Mouse (Mus musculus) MEL (cell line): Measurements from ENCODE around the gene Ppp1r18. TPM values are rescaled to one million over a fixed set of nuclear protein-coding genes. Genes with fewer than 3 reads are reported as not detected.

ENCODE experiments used
- DNase-seq: peaks from one replicate; pipeline ENCODE4 v3.0.0; 2011; ENCODE audit warnings: low read depth, low spot score
- H3K27ac ChIP-seq: 2 replicates; pipeline ENCODE4 v1.5.1; 2012; ENCODE audit warnings: low read depth, mild to moderate bottlenecking, control low read depth, low read length, moderate library complexity; ENCODE audit not compliant: control insufficient read depth
- H3K27me3 ChIP-seq, 2 experiments: fragments of 150-350 bp in 1 of 2; sonication (generic) in 1 of 2; 2 replicates each; pipeline ENCODE4 v1.6.1; 2012; ENCODE audit warnings: low read length in 2 of 2, mild to moderate bottlenecking in 2 of 2, improper control_type of control experiment in 1 of 2, moderate library complexity in 1 of 2; ENCODE audit not compliant: insufficient read depth in 2 of 2, control insufficient read depth in 1 of 2
- H3K36me3 ChIP-seq, 2 experiments: 2 replicates each; pipeline ENCODE4 v1.6.1; 2012 to 2014; ENCODE audit warnings: low read length in 2 of 2, improper control_type of control experiment in 1 of 2, inconsistent platforms in 1 of 2, mild to moderate bottlenecking in 1 of 2; ENCODE audit not compliant: insufficient read depth in 2 of 2, control insufficient read depth in 1 of 2
- H3K4me1 ChIP-seq, 2 experiments: fragments of 150-350 bp in 1 of 2; sonication (generic) in 1 of 2; 2 replicates each; pipeline ENCODE4 v1.6.1; 2012; ENCODE audit warnings: low read length in 2 of 2, improper control_type of control experiment in 1 of 2, mild to moderate bottlenecking in 1 of 2; ENCODE audit not compliant: insufficient read depth in 2 of 2, control insufficient read depth in 1 of 2
- H3K4me3 ChIP-seq, 2 experiments: fragments of 150-350 bp in 1 of 2; sonication (generic) in 1 of 2; 2 replicates each; pipeline ENCODE4 v1.5.1; 2012; ENCODE audit warnings: low read depth in 2 of 2, low read length in 2 of 2, mild to moderate bottlenecking in 2 of 2, moderate library complexity in 2 of 2, control low read depth in 1 of 2, improper control_type of control experiment in 1 of 2; ENCODE audit not compliant: control insufficient read depth in 1 of 2, insufficient read depth in 1 of 2
- H3K79me2 ChIP-seq: 2 replicates; pipeline ENCODE4 v1.6.1; 2012; ENCODE audit warnings: mild to moderate bottlenecking, low read length, moderate library complexity; ENCODE audit not compliant: control insufficient read depth, poor library complexity, insufficient read depth
- H3K9ac ChIP-seq: 2 replicates; pipeline ENCODE4 v1.6.1; 2012; ENCODE audit warnings: low read depth, mild to moderate bottlenecking, control low read depth, low read length, moderate library complexity; ENCODE audit not compliant: control insufficient read depth, poor library complexity, severe bottlenecking
- H3K9me3 ChIP-seq: fragments of 150-350 bp; sonication (generic); replicated peaks from 2 replicates; pipeline ENCODE4 v1.6.1; 2012; ENCODE audit warnings: mild to moderate bottlenecking, low read length, improper control_type of control experiment, moderate library complexity; ENCODE audit not compliant: insufficient read depth
- BHLHE40 ChIP-seq: IDR thresholded peaks from 2 replicates; pipeline ENCODE4 v1.6.1; 2012; ENCODE audit warnings: low read depth, mild to moderate bottlenecking, inconsistent platforms, low read length, improper control_type of control experiment, borderline replicate concordance
- CHD1 ChIP-seq: IDR thresholded peaks from 2 replicates; pipeline ENCODE4 v1.6.1; 2012; ENCODE audit warnings: low read depth, mild to moderate bottlenecking, inconsistent platforms, low read length, improper control_type of control experiment
- CHD2 ChIP-seq: IDR thresholded peaks from 2 replicates; pipeline ENCODE4 v1.6.1; 2011; ENCODE audit warnings: low read length, improper control_type of control experiment
- CTCF ChIP-seq, 3 experiments: IDR thresholded peaks in 2 of 3; conservative IDR thresholded peaks in 1 of 3; 2 replicates each; pipeline ENCODE4 v1.5.1; 2011 to 2012; ENCODE audit warnings: low read length in 3 of 3, low read depth in 2 of 3, mild to moderate bottlenecking in 2 of 3, improper control_type of control experiment in 1 of 3, inconsistent platforms in 1 of 3, mixed read lengths in 1 of 3, moderate library complexity in 1 of 3; ENCODE audit not compliant: control insufficient read depth in 1 of 3, insufficient read depth in 1 of 3, poor library complexity in 1 of 3, severe bottlenecking in 1 of 3
- E2F4 ChIP-seq: IDR thresholded peaks from 2 replicates; pipeline ENCODE4 v1.6.1; 2011; ENCODE audit warnings: low read depth, low read length, improper control_type of control experiment, borderline replicate concordance
- ELF1 ChIP-seq: IDR thresholded peaks from 2 replicates; pipeline ENCODE4 v1.6.1; 2014; ENCODE audit warnings: low read depth, mild to moderate bottlenecking, inconsistent platforms, low read length, improper control_type of control experiment, moderate library complexity
- ETS1 ChIP-seq: IDR thresholded peaks from 2 replicates; pipeline ENCODE4 v1.6.1; 2012; ENCODE audit warnings: low read depth, mild to moderate bottlenecking, inconsistent platforms, low read length, improper control_type of control experiment, moderate library complexity
- GABPA ChIP-seq: IDR thresholded peaks from 2 replicates; pipeline ENCODE4 v1.6.1; 2012; ENCODE audit warnings: low read depth, mild to moderate bottlenecking, inconsistent platforms, low read length, improper control_type of control experiment, moderate library complexity
- GATA1 ChIP-seq: IDR thresholded peaks from 2 replicates; pipeline ENCODE4 v1.6.1; 2011; ENCODE audit warnings: low read depth, low read length, improper control_type of control experiment
- HCFC1 ChIP-seq: IDR thresholded peaks from 2 replicates; pipeline ENCODE4 v1.6.1; 2012; ENCODE audit warnings: low read depth, mild to moderate bottlenecking, inconsistent platforms, low read length, improper control_type of control experiment, moderate library complexity
- KAT2A ChIP-seq: conservative IDR thresholded peaks from 2 replicates; pipeline ENCODE4 v1.6.1; 2012; ENCODE audit warnings: low read depth, low read length, improper control_type of control experiment, inconsistent platforms
- MAFK ChIP-seq: IDR thresholded peaks from 2 replicates; pipeline ENCODE4 v1.6.1; 2011; ENCODE audit warnings: low read depth, mild to moderate bottlenecking, low read length, improper control_type of control experiment, borderline replicate concordance
- MAX ChIP-seq: IDR thresholded peaks from 2 replicates; pipeline ENCODE4 v1.6.1; 2011; ENCODE audit warnings: low read length, improper control_type of control experiment
- MAZ ChIP-seq: IDR thresholded peaks from 2 replicates; pipeline ENCODE4 v1.6.1; 2012; ENCODE audit warnings: low read depth, mild to moderate bottlenecking, inconsistent platforms, low read length, improper control_type of control experiment
- MEF2A ChIP-seq: IDR thresholded peaks from 2 replicates; pipeline ENCODE4 v1.6.1; 2014; ENCODE audit warnings: low read depth, mild to moderate bottlenecking, inconsistent platforms, low read length, improper control_type of control experiment; ENCODE audit not compliant: poor library complexity, insufficient replicate concordance, severe bottlenecking; ENCODE audit errors: extremely low read depth
- NELFE ChIP-seq: IDR thresholded peaks from 2 replicates; pipeline ENCODE4 v1.6.1; 2011; ENCODE audit warnings: low read depth, low read length, improper control_type of control experiment
- NRF1 ChIP-seq: IDR thresholded peaks from 2 replicates; pipeline ENCODE4 v1.6.1; 2014; ENCODE audit warnings: low read depth, mild to moderate bottlenecking, inconsistent platforms, low read length, improper control_type of control experiment, moderate library complexity; ENCODE audit not compliant: poor library complexity, insufficient read depth, severe bottlenecking
- POLR2A ChIP-seq, 2 experiments: IDR thresholded peaks; 2 replicates each; pipeline ENCODE4 v1.6.1; 2011 to 2012; ENCODE audit warnings: low read length in 2 of 2, mild to moderate bottlenecking in 2 of 2, control low read depth in 1 of 2, improper control_type of control experiment in 1 of 2, low read depth in 1 of 2, moderate library complexity in 1 of 2; ENCODE audit not compliant: control insufficient read depth in 1 of 2, insufficient read depth in 1 of 2, poor library complexity in 1 of 2
- POLR2AphosphoS5 ChIP-seq: IDR thresholded peaks from 2 replicates; pipeline ENCODE4 v1.6.1; 2012; ENCODE audit warnings: low read depth, borderline replicate concordance, mild to moderate bottlenecking, inconsistent platforms, low read length, moderate library complexity, mixed read lengths
- RAD21 ChIP-seq: IDR thresholded peaks from 2 replicates; pipeline ENCODE4 v1.6.1; 2011; ENCODE audit warnings: mild to moderate bottlenecking, low read depth, low read length, improper control_type of control experiment
- SMC3 ChIP-seq: IDR thresholded peaks from 2 replicates; pipeline ENCODE4 v1.6.1; 2011; ENCODE audit warnings: low read depth, low read length, improper control_type of control experiment
- TAL1 ChIP-seq: IDR thresholded peaks from 2 replicates; pipeline ENCODE4 v1.6.1; 2012; ENCODE audit warnings: mild to moderate bottlenecking, inconsistent platforms, low read length, moderate library complexity, mixed read lengths
- TBP ChIP-seq: IDR thresholded peaks from 2 replicates; pipeline ENCODE4 v1.8.0; 2011; ENCODE audit warnings: low read depth, low read length, improper control_type of control experiment
- TCF12 ChIP-seq: IDR thresholded peaks from 2 replicates; pipeline ENCODE4 v1.6.1; 2014; ENCODE audit warnings: low read depth, mild to moderate bottlenecking, inconsistent platforms, low read length, improper control_type of control experiment, moderate library complexity
- UBTF ChIP-seq: IDR thresholded peaks from 2 replicates; pipeline ENCODE4 v1.6.1; 2012; ENCODE audit warnings: low read depth, mild to moderate bottlenecking, inconsistent platforms, low read length, improper control_type of control experiment, moderate library complexity, borderline replicate concordance; ENCODE audit not compliant: insufficient read depth
- USF1 ChIP-seq: IDR thresholded peaks from 2 replicates; pipeline ENCODE4 v1.6.1; 2014; ENCODE audit warnings: low read depth, mild to moderate bottlenecking, inconsistent platforms, low read length, improper control_type of control experiment, moderate library complexity
- ZKSCAN1 ChIP-seq: IDR thresholded peaks from 2 replicates; pipeline ENCODE4 v1.6.1; 2012; ENCODE audit warnings: low read depth, mild to moderate bottlenecking, inconsistent platforms, low read length, improper control_type of control experiment, moderate library complexity
- ZMIZ1 ChIP-seq: IDR thresholded peaks from 2 replicates; pipeline ENCODE4 v1.6.1; 2012; ENCODE audit warnings: low read depth, mild to moderate bottlenecking, inconsistent platforms, low read length, improper control_type of control experiment, moderate library complexity
- ZNF384 ChIP-seq: IDR thresholded peaks from 2 replicates; pipeline ENCODE4 v1.6.1; 2012; ENCODE audit warnings: low read depth, mild to moderate bottlenecking, inconsistent platforms, low read length, improper control_type of control experiment
- polyA plus RNA-seq, 2 experiments: library from polyadenylated mRNA; stranded (reverse) in 1 of 2; unstranded in 1 of 2; fragments of >175 nt in 1 of 2; fragments of >200 nt in 1 of 2; gene quantifications; 2 replicates each; pipeline versions ENCODE4 v1.2.1 to v1.2.4; 2012; ENCODE audit warnings: low replicate concordance in 2 of 2, low read depth in 1 of 2; ENCODE audit not compliant: insufficient read length in 2 of 2, insufficient read depth in 1 of 2, missing spikeins in 1 of 2
- total RNA-seq: library from RNA; depleted of rRNA; stranded (reverse); fragments of 300-350 nt; gene quantifications from 2 replicates; pipeline ENCODE4 v1.2.3, GENCODE M21; 2012

Ppp1r18 gene
- total and polyA plus RNA-seq, 3 experiments, result 10.1 to 36.2 TPM; not detected in 1

GRCm38 (mm10) chr17:35860831-35861197 lies 4.6 kb upstream of the Ppp1r18 start:
- H3K9ac ChIP-seq, result peak overlapping the region; percentile 78
- H3K4me3 ChIP-seq, result peak overlapping the region; percentile 33 to 60
- no peaks in the 10 kb centered on the region for H3K27me3 ChIP-seq
- H3K79me2 ChIP-seq, result no peaks in the 10 kb centered on the region; the same call in 1 of the 2 replicates
- TF ChIP-seq UBTF (0 out of 2 replicates have a peak, but pooled peaks have one; percentile 20), ETS1 (0 out of 2 replicates have a peak, but pooled peaks have one; percentile 10), POLR2A (IDR thresholded peaks at IDR 0.05; ENCODE audit: control insufficient read depth in 1 of 2, insufficient read depth in 1 of 2, low read depth in 1 of 2, low read length in 2 of 2, poor library complexity in 1 of 2) (no peak)
- H3K27ac ChIP-seq, result peak overlapping the region; percentile 10; the same call in 1 of the 2 replicates
- no peaks in the 10 kb centered on the region for H3K9me3 ChIP-seq
- H3K36me3 ChIP-seq, result peaks cover 3 to 17% of the 10 kb centered on the region in 2 experiments; a peak in 3 of 4 replicates
- peaks cover 3 to 25% of the 10 kb centered on the region in 2 experiments; a peak in 3 of 4 replicates for H3K4me1 ChIP-seq
- DNase-seq, result no peak

GRCm38 (mm10) chr17:35861198-35861857 lies 4.1 kb upstream of the Ppp1r18 start, which contains the start of gene Nrm:
Gene Nrm, plus strand, starts transcription at chr17:35861318.
- H3K9me3 ChIP-seq, result no peaks in the 10 kb centered on the region
- no peaks in the 10 kb centered on the region for H3K27me3 ChIP-seq
- peaks cover 3 to 25% of the 10 kb centered on the region in 2 experiments for H3K4me1 ChIP-seq
- peaks cover 2% of the 10 kb centered on the region; the same call in 1 of the 2 replicates for H3K79me2 ChIP-seq
- H3K27ac ChIP-seq, result peak within 1 kb of the TSS; percentile 80
- peak within 1 kb of the TSS; percentile 78 for H3K9ac ChIP-seq
- DNase-seq, result peak; percentile 94
- H3K36me3 ChIP-seq, result peaks cover 3 to 17% of the 10 kb centered on the region in 2 experiments; a peak in 3 of 4 replicates
- H3K4me3 ChIP-seq, result peak within 1 kb of the TSS; percentile 60 to 67
- TF ChIP-seq GATA1 (peak; percentile 81), MAFK (no peak), CHD2 (peak; percentile 73), POLR2AphosphoS5 (no peak), MAX (no peak), USF1 (no peak), TBP (peak; percentile 60), ZNF384 (no peak), E2F4 (no peak; the same call in 1 of the 2 replicates), CTCF (IDR thresholded peaks at IDR 0.05 in 2 of 3, conservative IDR thresholded peaks at IDR 0.05 in 1 of 3; ENCODE audit: control insufficient read depth in 1 of 3, insufficient read depth in 1 of 3, low read depth in 2 of 3, low read length in 3 of 3, poor library complexity in 1 of 3, severe bottlenecking in 1 of 3) (peak in 2 of 3 experiments; percentile 11 to 13; a peak in 1 of 6 replicates), TAL1 (peak; percentile 40; the same call in 1 of the 2 replicates), MAZ (no peak), NELFE (0 out of 2 replicates have a peak, but pooled peaks have one; percentile 33), ZMIZ1 (no peak), CHD1 (no peak), GABPA (no peak), MEF2A (no peak), UBTF (no peak), ELF1 (0 out of 2 replicates have a peak, but pooled peaks have one; percentile 8), NRF1 (no peak), ZKSCAN1 (no peak), SMC3 (no peak), TCF12 (peak; percentile 51; the same call in 1 of the 2 replicates), KAT2A (no peak), BHLHE40 (peak; percentile 67), HCFC1 (peak; percentile 38; the same call in 1 of the 2 replicates), RAD21 (no peak)
